Mouse (Mus musculus): ENCODE data around the gene Rbm19.

DNA sequence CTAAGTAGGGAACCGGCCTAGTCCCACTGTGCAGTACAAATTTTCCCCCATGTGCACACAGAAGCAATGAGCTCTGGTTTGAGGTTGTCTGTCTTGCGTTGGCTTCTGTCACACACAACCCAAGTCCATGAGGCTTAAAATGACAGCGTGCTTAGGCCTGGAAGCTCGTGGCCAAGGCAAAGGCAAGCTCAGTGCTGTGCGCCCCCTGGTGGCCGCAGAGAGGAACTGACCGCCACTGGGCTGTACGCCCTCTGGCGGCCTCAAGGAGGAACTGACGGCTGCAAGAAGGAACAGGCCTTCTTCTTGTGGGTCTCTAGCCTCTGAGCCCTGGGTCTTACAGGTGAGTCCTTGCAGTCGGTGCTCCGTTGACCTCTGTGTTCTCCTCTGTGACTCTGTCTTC lies 13.5 kb upstream of the Rbm19 start:
- no peak for TF ChIP-seq POLR2A (IDR thresholded peaks at IDR 0.05; ENCODE audit: extremely low read depth, insufficient read depth, low read length)
- peak; percentile 100 for TF ChIP-seq CTCF (IDR thresholded peaks at IDR 0.05; ENCODE audit: extremely low read depth, insufficient read depth, low read length)
